Mouse (Mus musculus): ENCODE data around the gene Arid1b.

DNA sequence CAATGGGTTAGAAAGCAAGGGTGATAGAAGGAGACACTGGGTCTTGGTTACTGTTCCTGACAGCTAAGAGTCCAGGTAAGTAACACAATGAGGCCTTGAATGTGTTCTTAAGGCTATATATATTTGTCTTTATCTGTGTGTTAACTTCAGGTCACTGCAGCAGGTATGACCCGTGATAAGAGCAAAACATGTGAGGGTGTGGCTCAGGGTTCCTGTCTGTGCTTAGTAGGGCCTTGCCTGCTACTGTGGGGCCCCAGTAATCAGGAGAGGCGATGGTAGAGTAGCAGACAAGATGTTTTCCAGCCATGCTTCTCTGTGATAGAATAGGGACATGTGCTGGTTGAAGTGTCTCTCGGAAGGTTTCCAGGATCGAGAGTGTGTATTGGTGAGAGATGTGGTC, 118.0 kb downstream of the Arid1b start:
- no peak for TF ChIP-seq HCFC1 (IDR thresholded peaks at IDR 0.05; ENCODE audit: borderline replicate concordance, insufficient read depth, low read length)
- no peak for TF ChIP-seq ZNF384 (IDR thresholded peaks at IDR 0.05; ENCODE audit: low read depth, low read length)
- TF ChIP-seq MAFK (IDR thresholded peaks at IDR 0.05; ENCODE audit: insufficient read depth, low read depth, low read length) = no peak
- TF ChIP-seq CHD2 (IDR thresholded peaks at IDR 0.05; ENCODE audit: low read depth, low read length) = no peak
- no peak for TF ChIP-seq ZC3H11A (IDR thresholded peaks at IDR 0.05; ENCODE audit: borderline replicate concordance, low read depth, low read length)

All from ES-E14 (cell line).